Mouse (Mus musculus): ENCODE data around the gene Prkacb. TPM values are rescaled to one million over a fixed set of nuclear protein-coding genes. Genes with fewer than 3 reads are reported as not detected.

The Prkacb gene
- polyA plus RNA-seq, 1 experiment from 2014 or later, result 53.5 TPM

GRCm38 (mm10) chr3:146783645-146784225, 29.1 kb downstream of the Prkacb start:
- H3K4me3 ChIP-seq (ENCODE audit: low read length), result no peak overlapping the region
- H3K9ac ChIP-seq (ENCODE audit: low read length), result no peak overlapping the region
- no peak overlapping the region for H3K4me2 ChIP-seq (ENCODE audit: low read depth, low read length)
- no peaks in the 10 kb centered on the region for H3K9me3 ChIP-seq (replicated peaks; ENCODE audit: control insufficient read depth, low read length)
- H3K36me3 ChIP-seq (ENCODE audit: control insufficient read depth, insufficient read depth), result no peaks in the 10 kb centered on the region
- 73% methylated on average over 7 of the region's 7 CpGs for WGBS
- no peak for ATAC-seq (replicated peaks; ENCODE audit: extremely low read depth, insufficient read depth, low FRiP score)
- no peak overlapping the region for H3K27ac ChIP-seq (ENCODE audit: low read length)
- peaks cover 15% of the 10 kb centered on the region for H3K4me1 ChIP-seq (ENCODE audit: control insufficient read depth, insufficient read depth, low read length)
- no peaks in the 10 kb centered on the region for H3K27me3 ChIP-seq (ENCODE audit: control insufficient read depth, insufficient read depth, low read length)

DNA sequence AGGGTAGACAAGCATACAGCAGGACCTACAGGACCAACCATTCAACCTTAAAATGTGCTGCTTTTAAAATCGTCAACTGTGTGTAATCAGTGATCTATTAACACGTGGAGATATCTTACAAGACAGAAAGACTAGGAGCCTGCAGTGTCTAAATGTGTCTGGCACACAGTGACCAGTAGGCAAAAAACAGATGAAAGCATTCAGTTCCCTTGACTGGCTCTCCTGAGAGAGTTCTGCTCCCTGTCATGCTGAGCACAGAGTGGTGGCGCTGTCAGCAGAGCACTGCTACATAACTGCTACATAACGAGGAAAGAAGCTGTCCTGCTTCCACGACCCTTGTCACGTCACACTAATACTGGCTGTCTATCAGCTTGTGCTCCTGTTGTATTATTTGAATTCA, 30.2 kb downstream of the Prkacb start:
- 31% methylated on average over 6 of the region's 6 CpGs for WGBS
- Histone ChIP-seq H3K27ac (ENCODE audit: low read length) (peak overlapping the region; percentile 10), H3K36me3 (ENCODE audit: control insufficient read depth, insufficient read depth) (no peaks in the 10 kb centered on the region), H3K9ac (ENCODE audit: low read length) (no peak overlapping the region), H3K9me3 (replicated peaks; ENCODE audit: control insufficient read depth, low read length) (no peaks in the 10 kb centered on the region), H3K27me3 (ENCODE audit: control insufficient read depth, insufficient read depth, low read length) (no peaks in the 10 kb centered on the region), H3K4me3 (ENCODE audit: low read length) (no peak overlapping the region), H3K4me2 (ENCODE audit: low read depth, low read length) (no peak overlapping the region), H3K4me1 (ENCODE audit: control insufficient read depth, insufficient read depth, low read length) (peaks cover 20% of the 10 kb centered on the region)
- ATAC-seq (replicated peaks; ENCODE audit: extremely low read depth, insufficient read depth, low FRiP score), result peak; percentile 70

- WGBS, result 6% methylated on average over 11 of the region's 11 CpGs
- Histone ChIP-seq H3K27ac (ENCODE audit: low read length) (peak overlapping the region; percentile 59), H3K4me1 (ENCODE audit: control insufficient read depth, insufficient read depth, low read length) (peaks cover 20% of the 10 kb centered on the region), H3K4me3 (ENCODE audit: low read length) (peak overlapping the region; percentile 36), H3K9ac (ENCODE audit: low read length) (peak overlapping the region; percentile 71), H3K4me2 (ENCODE audit: low read depth, low read length) (peak overlapping the region; percentile 66), H3K36me3 (ENCODE audit: control insufficient read depth, insufficient read depth) (no peaks in the 10 kb centered on the region), H3K9me3 (replicated peaks; ENCODE audit: control insufficient read depth, low read length) (no peaks in the 10 kb centered on the region), H3K27me3 (ENCODE audit: control insufficient read depth, insufficient read depth, low read length) (no peaks in the 10 kb centered on the region)
- peak; percentile 66; the same call in 1 of the 2 replicates for ATAC-seq (replicated peaks; ENCODE audit: extremely low read depth, insufficient read depth, low FRiP score)
These were observed 31.7 kb downstream of the Prkacb start for GRCm38 (mm10) chr3:146781131-146781530.

DNA sequence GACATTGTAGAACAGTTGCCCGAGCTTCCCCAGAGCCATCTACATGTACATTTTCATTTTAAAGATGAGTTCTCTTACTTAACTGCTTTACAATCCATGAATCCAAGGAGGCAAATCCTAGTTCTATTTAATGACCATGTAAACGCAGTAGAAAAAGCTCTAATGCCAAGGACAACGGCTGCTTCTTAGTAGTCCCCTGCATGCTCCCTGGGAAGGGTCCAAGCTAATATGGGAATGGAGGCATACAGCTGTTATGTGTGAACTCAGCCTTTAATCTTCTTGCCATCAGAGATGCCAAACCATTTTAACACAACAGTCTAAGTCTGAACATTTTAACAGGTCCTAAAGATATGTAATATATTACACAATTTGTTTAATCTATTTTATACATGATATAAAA, 32.5 kb downstream of the Prkacb start:
- no peak for ATAC-seq (replicated peaks; ENCODE audit: extremely low read depth, insufficient read depth, low FRiP score)
- Histone ChIP-seq H3K27me3 (ENCODE audit: control insufficient read depth, insufficient read depth, low read length) (no peaks in the 10 kb centered on the region), H3K9me3 (replicated peaks; ENCODE audit: control insufficient read depth, low read length) (no peaks in the 10 kb centered on the region), H3K4me1 (ENCODE audit: control insufficient read depth, insufficient read depth, low read length) (peaks cover 20% of the 10 kb centered on the region), H3K27ac (ENCODE audit: low read length) (no peak overlapping the region), H3K36me3 (ENCODE audit: control insufficient read depth, insufficient read depth) (no peaks in the 10 kb centered on the region), H3K4me2 (ENCODE audit: low read depth, low read length) (no peak overlapping the region), H3K9ac (ENCODE audit: low read length) (no peak overlapping the region), H3K4me3 (ENCODE audit: low read length) (no peak overlapping the region)
- 76% methylated on average over 3 of the region's 3 CpGs for WGBS

- Histone ChIP-seq H3K9me3 (replicated peaks; ENCODE audit: control insufficient read depth, low read length) (no peaks in the 10 kb centered on the region), H3K36me3 (ENCODE audit: control insufficient read depth, insufficient read depth) (no peaks in the 10 kb centered on the region), H3K27ac (ENCODE audit: low read length) (no peak overlapping the region), H3K9ac (ENCODE audit: low read length) (no peak overlapping the region), H3K4me2 (ENCODE audit: low read depth, low read length) (peak overlapping the region; percentile 13; the same call in 1 of the 2 replicates), H3K27me3 (ENCODE audit: control insufficient read depth, insufficient read depth, low read length) (no peaks in the 10 kb centered on the region), H3K4me1 (ENCODE audit: control insufficient read depth, insufficient read depth, low read length) (peaks cover 20% of the 10 kb centered on the region), H3K4me3 (ENCODE audit: low read length) (no peak overlapping the region)
- 79% methylated on average over 8 of the region's 8 CpGs for WGBS
- no peak for ATAC-seq (replicated peaks; ENCODE audit: extremely low read depth, insufficient read depth, low FRiP score)
These were observed 33.9 kb downstream of the Prkacb start for GRCm38 (mm10) chr3:146778913-146779312.

DNA sequence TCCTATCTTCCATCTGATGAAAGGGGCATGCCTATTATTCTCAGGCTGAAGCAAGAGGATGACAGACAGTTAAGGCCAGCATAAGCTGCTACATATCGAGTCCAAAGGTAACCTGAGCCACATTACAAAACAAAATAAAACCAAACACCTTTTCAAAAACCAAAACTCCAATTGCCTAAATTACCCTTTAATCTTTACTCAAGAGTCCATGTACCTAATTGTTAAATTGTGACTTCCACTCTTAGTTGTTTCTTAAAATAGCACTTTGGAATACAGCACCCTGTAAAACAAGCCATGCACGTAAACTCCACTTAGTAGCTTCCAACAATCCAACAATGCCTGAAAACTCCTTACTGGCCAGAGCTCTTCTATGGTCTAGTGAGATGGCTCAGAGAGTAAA, 34.3 kb downstream of the Prkacb start:
- 48% methylated on average over 2 of the region's 2 CpGs for WGBS
- H3K27ac ChIP-seq (ENCODE audit: low read length), result no peak overlapping the region

GRCm38 (mm10) chr3:146776711-146777110, 36.1 kb downstream of the Prkacb start:
- H3K9ac ChIP-seq (ENCODE audit: low read length), result no peak overlapping the region
- H3K27me3 ChIP-seq (ENCODE audit: control insufficient read depth, insufficient read depth, low read length), result no peaks in the 10 kb centered on the region
- ATAC-seq (replicated peaks; ENCODE audit: extremely low read depth, insufficient read depth, low FRiP score), result no peak
- H3K4me1 ChIP-seq (ENCODE audit: control insufficient read depth, insufficient read depth, low read length), result peaks cover 17% of the 10 kb centered on the region; the same call in 1 of the 2 replicates
- no peak overlapping the region for H3K4me3 ChIP-seq (ENCODE audit: low read length)
- WGBS, result 54% methylated on average over 5 of the region's 5 CpGs
- no peaks in the 10 kb centered on the region for H3K9me3 ChIP-seq (replicated peaks; ENCODE audit: control insufficient read depth, low read length)
- H3K4me2 ChIP-seq (ENCODE audit: low read depth, low read length), result no peak overlapping the region
- no peaks in the 10 kb centered on the region for H3K36me3 ChIP-seq (ENCODE audit: control insufficient read depth, insufficient read depth)
- no peak overlapping the region for H3K27ac ChIP-seq (ENCODE audit: low read length)

More for the DNA sequence above, 34.3 kb downstream of the Prkacb start:
- H3K4me1 ChIP-seq (ENCODE audit: control insufficient read depth, insufficient read depth, low read length), result peaks cover 20% of the 10 kb centered on the region
- H3K9me3 ChIP-seq (replicated peaks; ENCODE audit: control insufficient read depth, low read length), result no peaks in the 10 kb centered on the region
- no peak overlapping the region for H3K9ac ChIP-seq (ENCODE audit: low read length)
- no peaks in the 10 kb centered on the region for H3K27me3 ChIP-seq (ENCODE audit: control insufficient read depth, insufficient read depth, low read length)
- no peaks in the 10 kb centered on the region for H3K36me3 ChIP-seq (ENCODE audit: control insufficient read depth, insufficient read depth)
- ATAC-seq (replicated peaks; ENCODE audit: extremely low read depth, insufficient read depth, low FRiP score), result no peak
- peak overlapping the region; percentile 13; the same call in 1 of the 2 replicates for H3K4me2 ChIP-seq (ENCODE audit: low read depth, low read length)
- H3K4me3 ChIP-seq (ENCODE audit: low read length), result no peak overlapping the region

DNA sequence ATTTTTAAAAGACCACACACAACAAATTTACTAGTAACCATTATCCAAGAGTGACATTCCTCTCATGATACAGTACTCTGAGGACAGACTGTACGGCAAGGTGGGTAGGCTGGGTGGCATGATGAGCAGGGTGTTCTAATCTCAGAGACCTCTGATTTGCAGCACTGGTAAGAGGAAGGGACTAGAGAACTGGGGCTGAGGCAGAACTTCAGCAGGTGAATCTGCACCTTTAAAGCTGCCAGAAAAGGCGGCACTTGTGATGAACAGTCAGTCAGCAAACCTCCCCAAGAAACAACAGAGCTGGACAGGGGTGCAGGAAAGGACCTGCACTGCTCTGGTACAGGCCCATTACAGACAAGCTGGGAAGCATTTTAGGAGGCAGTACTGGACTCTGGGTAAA, 41.9 kb downstream of the Prkacb start:
- Histone ChIP-seq H3K4me3 (ENCODE audit: low read length) (no peak overlapping the region), H3K9me3 (replicated peaks; ENCODE audit: control insufficient read depth, low read length) (no peaks in the 10 kb centered on the region), H3K36me3 (ENCODE audit: control insufficient read depth, insufficient read depth) (no peaks in the 10 kb centered on the region), H3K27me3 (ENCODE audit: control insufficient read depth, insufficient read depth, low read length) (no peaks in the 10 kb centered on the region), H3K4me2 (ENCODE audit: low read depth, low read length) (peak overlapping the region; percentile 70), H3K27ac (ENCODE audit: low read length) (no peak overlapping the region), H3K9ac (ENCODE audit: low read length) (no peak overlapping the region; the same call in 1 of the 2 replicates), H3K4me1 (ENCODE audit: control insufficient read depth, insufficient read depth, low read length) (peaks cover 31% of the 10 kb centered on the region)
- no peak for ATAC-seq (replicated peaks; ENCODE audit: extremely low read depth, insufficient read depth, low FRiP score)
- WGBS, result 65% methylated on average over 2 of the region's 2 CpGs

GRCm38 (mm10) chr3:146769940-146770659, 42.7 kb downstream of the Prkacb start:
- Histone ChIP-seq H3K4me2 (ENCODE audit: low read depth, low read length) (peak overlapping the region; percentile 70), H3K4me1 (ENCODE audit: control insufficient read depth, insufficient read depth, low read length) (peaks cover 31% of the 10 kb centered on the region), H3K27me3 (ENCODE audit: control insufficient read depth, insufficient read depth, low read length) (no peaks in the 10 kb centered on the region), H3K4me3 (ENCODE audit: low read length) (peak overlapping the region; percentile 48), H3K9me3 (replicated peaks; ENCODE audit: control insufficient read depth, low read length) (no peaks in the 10 kb centered on the region), H3K36me3 (ENCODE audit: control insufficient read depth, insufficient read depth) (no peaks in the 10 kb centered on the region), H3K9ac (ENCODE audit: low read length) (peak overlapping the region; percentile 61), H3K27ac (ENCODE audit: low read length) (peak overlapping the region; percentile 69)
- WGBS, result 16% methylated on average over 17 of the region's 17 CpGs
- ATAC-seq (replicated peaks; ENCODE audit: extremely low read depth, insufficient read depth, low FRiP score), result 0 out of 2 replicates have a peak, but pooled peaks have one; percentile 20

All from heart, embryonic 16.5 days (tissue).